Mouse (Mus musculus): ENCODE measurements around the gene Srcin1.

- TF ChIP-seq CTCF (IDR thresholded peaks at IDR 0.05; ENCODE audit: low read depth, low read length) (no peak), POLR2A (IDR thresholded peaks at IDR 0.05; ENCODE audit: insufficient read depth, low read length) (no peak), EP300 (IDR thresholded peaks at IDR 0.05; ENCODE audit: insufficient read depth, low read depth, low read length) (no peak)
Observed at GRCm38 (mm10) chr11:97511661-97512369, 64.2 kb downstream of the Srcin1 start.

Data from ES-Bruce4 (cell line).